Mouse (Mus musculus) embryonic facial prominence, embryonic 10.5 days (tissue): ENCODE results near the gene Sipa1l3. TPM values are rescaled to one million over a fixed set of nuclear protein-coding genes. Genes with fewer than 3 reads are reported as not detected.

Experiments used
- DNase-seq: peaks from one replicate; pipeline ENCODE4 v3.0.0-alpha.2; 2017; ENCODE audit warnings: low spot score
- H3K27ac ChIP-seq: fragments of 300-500 bp; sonication (generic); replicated peaks from 2 replicates; pipeline ENCODE4 v1.5.1; 2016; ENCODE audit warnings: mild to moderate bottlenecking
- H3K27me3 ChIP-seq: fragments of 300-500 bp; sonication (generic); replicated peaks from 2 replicates; pipeline ENCODE4 v1.6.1; 2016; ENCODE audit warnings: low read depth, mild to moderate bottlenecking; ENCODE audit not compliant: poor library complexity, severe bottlenecking
- H3K36me3 ChIP-seq: fragments of 300-500 bp; sonication (generic); replicated peaks from 2 replicates; pipeline ENCODE4 v1.6.1; 2016; ENCODE audit warnings: mild to moderate bottlenecking, moderate library complexity
- H3K4me1 ChIP-seq: fragments of 300-500 bp; sonication (generic); 2 replicates; pipeline ENCODE4 v1.6.1; 2016
- H3K4me3 ChIP-seq: fragments of 300-500 bp; sonication (generic); 2 replicates; pipeline ENCODE4 v1.5.1; 2016; ENCODE audit warnings: mild to moderate bottlenecking, moderate library complexity
- H3K9me3 ChIP-seq: fragments of 300-500 bp; sonication (generic); 2 replicates; pipeline ENCODE4 v1.6.1; 2016; ENCODE audit warnings: mild to moderate bottlenecking
- WGBS: fragments of 180-500 bp; shearing (Covaris S2); methylation state at CpG from one replicate; pipeline ENCODE4 v1.1.7; 2016; 5-methylcytosine and 5-hydroxymethylcytosine counted together
- polyA plus RNA-seq: library from polyadenylated mRNA; unstranded; fragments of >200 nt; fragmentation: Nextera tagmentation; extraction: Ambion mirVana; gene quantifications from 2 replicates; pipeline ENCODE4 v1.2.1, GENCODE M21; 2016

Gene Sipa1l3
- polyA plus RNA-seq, 1 experiment from 2014 or later: 9.2 TPM

DNA sequence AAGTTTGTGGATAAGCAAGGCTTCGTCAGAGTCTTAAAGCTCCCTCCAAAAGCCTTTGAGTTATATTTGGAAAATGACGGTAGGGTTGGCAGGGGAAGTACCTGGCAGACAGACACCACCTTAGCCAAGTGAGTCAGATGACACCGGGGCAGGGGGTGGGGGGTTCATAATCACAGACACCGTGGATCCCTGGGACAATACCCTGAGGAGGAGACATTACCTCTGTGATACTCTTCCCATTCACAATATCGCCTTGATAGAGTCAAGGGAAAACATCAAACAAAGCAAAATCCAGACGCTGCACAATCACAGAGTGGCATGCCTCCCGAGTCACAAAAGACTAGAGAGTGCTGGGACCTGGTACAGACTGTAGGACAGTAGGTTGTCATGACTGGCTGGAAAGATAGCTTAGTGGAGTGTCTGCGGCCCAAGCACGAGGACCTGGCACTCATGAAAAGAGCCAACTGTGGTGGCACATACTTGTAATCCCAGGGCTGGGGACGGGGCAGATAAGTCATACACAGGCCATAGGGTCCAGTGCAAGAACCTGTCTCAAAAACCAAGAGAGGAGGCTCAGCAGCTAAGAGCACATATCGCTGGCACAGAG is 85.4 kb downstream of the Sipa1l3 start:
- WGBS: 73% methylated on average over 11 of the region's 11 CpGs
- Histone ChIP-seq H3K27ac (no peak overlapping the region), H3K4me1 (peaks cover 48% of the 10 kb centered on the region), H3K36me3 (no peaks in the 10 kb centered on the region), H3K9me3 (no peaks in the 10 kb centered on the region), H3K4me3 (no peak overlapping the region), H3K27me3 (no peaks in the 10 kb centered on the region)
- DNase-seq: no peak

DNA sequence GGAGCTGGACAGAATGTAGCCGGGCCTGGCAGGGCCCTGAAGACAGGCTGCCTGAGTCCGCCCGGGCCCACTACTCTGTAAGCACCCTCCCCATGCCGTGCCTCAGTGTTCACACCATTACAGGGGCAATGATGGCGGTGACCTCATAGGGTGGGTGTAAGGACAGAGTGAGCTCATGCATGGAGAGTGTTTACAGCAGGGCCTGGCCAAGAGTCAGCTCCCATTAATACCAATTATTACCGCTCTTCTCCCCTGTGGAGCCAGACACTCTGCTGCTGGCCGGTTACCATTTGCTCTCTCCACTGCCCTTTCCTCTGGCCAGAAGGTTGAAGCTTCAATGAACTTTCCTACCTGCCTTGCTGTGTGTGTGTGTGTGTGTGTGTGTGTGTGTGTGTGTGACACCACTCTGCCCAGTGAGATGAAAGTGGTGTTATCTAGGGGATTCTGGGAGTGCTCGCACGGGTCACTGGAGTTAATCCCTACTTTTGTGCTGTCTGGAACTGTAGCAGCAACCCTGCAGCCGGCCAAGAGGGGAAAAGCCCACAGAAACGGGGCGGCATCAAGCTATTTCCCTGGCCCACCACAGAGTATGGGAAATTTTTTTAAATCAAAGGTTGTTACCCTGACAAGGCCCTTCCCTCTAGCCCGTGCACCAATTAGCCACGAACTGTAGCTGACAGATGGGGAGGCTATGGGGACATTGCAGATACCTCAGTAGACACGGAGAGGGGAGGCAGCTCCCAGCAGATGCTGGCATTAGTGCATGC is 86.1 kb downstream of the Sipa1l3 start:
- DNase-seq: no peak
- Histone ChIP-seq H3K36me3 (no peaks in the 10 kb centered on the region), H3K27me3 (no peaks in the 10 kb centered on the region), H3K4me3 (no peak overlapping the region), H3K4me1 (peaks cover 44% of the 10 kb centered on the region), H3K27ac (no peak overlapping the region), H3K9me3 (no peaks in the 10 kb centered on the region)
- 45% methylated on average over 15 of the region's 15 CpGs for WGBS

DNA sequence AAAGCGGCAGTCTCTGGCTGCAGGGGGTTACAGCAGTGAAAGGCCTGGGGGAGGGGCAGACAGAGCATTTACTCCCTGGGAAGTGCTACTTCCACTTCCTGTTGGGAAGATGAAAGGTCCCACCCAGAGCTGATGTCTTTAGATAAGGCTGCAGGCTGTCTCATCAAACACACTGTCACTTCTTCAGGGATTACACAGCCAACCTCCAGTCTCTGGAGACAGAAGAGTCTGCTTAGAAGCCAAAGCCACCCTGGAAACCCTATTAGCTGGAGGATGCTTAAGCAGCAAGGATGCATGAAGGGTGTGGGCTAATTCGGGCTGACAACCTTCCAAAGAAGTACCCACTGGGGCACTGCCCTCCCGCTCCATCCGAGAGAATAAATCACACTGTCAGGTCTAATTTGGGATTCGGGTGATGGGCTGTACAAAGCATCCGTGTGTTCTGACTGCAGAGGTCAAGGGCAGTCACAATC is 87.7 kb downstream of the Sipa1l3 start:
- Histone ChIP-seq H3K4me1 (peaks cover 39% of the 10 kb centered on the region), H3K27ac (no peak overlapping the region), H3K9me3 (no peaks in the 10 kb centered on the region), H3K4me3 (no peak overlapping the region), H3K36me3 (no peaks in the 10 kb centered on the region), H3K27me3 (no peaks in the 10 kb centered on the region)
- no peak for DNase-seq
- 6% methylated on average over 6 of the region's 6 CpGs for WGBS

DNA sequence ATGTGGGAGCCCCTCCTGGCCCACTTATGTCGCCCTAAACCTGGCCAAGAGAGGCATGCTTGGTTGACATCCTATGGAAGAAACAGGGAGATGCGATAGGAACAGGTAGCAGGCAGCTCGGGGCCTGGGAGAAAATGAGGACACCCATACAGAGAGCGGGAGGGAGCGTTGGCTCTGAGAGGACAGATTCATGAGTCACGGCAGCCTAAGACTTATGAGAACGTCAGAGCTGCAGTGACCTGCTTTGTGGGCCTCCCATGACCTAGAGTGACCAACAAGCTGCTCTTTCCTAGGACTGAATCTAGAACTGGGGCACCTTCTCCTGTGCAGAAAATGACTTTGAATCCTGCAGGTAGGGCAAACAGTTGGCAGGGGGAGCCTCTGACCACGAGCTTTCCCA is 92.4 kb downstream of the Sipa1l3 start:
- WGBS: 84% methylated on average over 8 of the region's 8 CpGs
- Histone ChIP-seq H3K4me1 (peaks cover 39% of the 10 kb centered on the region), H3K9me3 (no peaks in the 10 kb centered on the region), H3K36me3 (no peaks in the 10 kb centered on the region), H3K4me3 (no peak overlapping the region), H3K27ac (no peak overlapping the region), H3K27me3 (no peaks in the 10 kb centered on the region)
- no peak for DNase-seq

DNA sequence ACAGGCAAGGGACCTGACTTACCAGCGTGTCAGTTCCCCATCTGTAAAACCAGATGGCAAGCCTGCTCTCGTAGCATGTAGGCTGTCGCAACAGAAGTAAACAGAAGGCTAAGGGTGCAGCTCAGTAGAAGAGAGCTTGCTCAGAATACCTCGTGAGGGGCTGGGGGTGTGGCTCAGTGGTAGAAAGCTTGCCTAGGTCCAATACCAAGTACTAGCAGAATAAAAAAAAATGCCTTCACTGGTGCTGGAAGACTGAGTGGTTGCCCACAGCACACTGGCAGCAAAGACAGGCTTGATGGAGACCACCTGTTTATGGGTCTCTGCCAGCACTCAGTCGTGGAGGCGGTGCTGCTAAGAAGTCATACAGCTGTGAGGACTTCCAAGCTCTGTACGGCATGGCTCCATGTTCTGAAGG is 93.0 kb downstream of the Sipa1l3 start:
- no peak overlapping the region for H3K4me3 ChIP-seq
- WGBS: 83% methylated on average over 7 of the region's 7 CpGs
- H3K27ac ChIP-seq: no peak overlapping the region
- no peaks in the 10 kb centered on the region for H3K36me3 ChIP-seq
- H3K9me3 ChIP-seq: no peaks in the 10 kb centered on the region
- peaks cover 37% of the 10 kb centered on the region for H3K4me1 ChIP-seq
- H3K27me3 ChIP-seq: no peaks in the 10 kb centered on the region
- DNase-seq: no peak

DNA sequence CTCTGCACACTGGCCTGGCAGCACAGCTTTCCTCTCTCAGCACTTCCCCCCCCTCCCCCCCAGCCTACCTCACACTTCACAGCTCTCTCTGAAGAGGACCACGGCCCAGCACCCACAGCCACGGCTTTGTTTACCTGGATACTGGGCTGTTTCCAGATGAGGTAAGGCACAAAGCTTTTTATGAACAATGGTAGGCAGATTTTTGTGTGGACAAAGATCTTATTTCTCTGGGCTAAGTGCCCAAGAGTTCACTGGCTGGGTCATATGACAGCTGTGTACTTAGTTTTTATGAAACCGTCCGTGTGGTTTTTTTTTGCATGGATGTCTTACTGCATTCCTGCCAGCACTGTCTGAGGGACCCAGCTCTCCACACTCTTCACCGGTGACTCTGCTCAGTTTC is 93.8 kb downstream of the Sipa1l3 start:
- Histone ChIP-seq H3K9me3 (no peaks in the 10 kb centered on the region), H3K4me3 (no peak overlapping the region), H3K27ac (0 out of 2 replicates have a peak overlapping the region, but pooled peaks have one; percentile 31), H3K27me3 (no peaks in the 10 kb centered on the region), H3K36me3 (no peaks in the 10 kb centered on the region), H3K4me1 (peaks cover 37% of the 10 kb centered on the region)
- WGBS: 72% methylated on average over 5 of the region's 5 CpGs
- DNase-seq: no peak

DNA sequence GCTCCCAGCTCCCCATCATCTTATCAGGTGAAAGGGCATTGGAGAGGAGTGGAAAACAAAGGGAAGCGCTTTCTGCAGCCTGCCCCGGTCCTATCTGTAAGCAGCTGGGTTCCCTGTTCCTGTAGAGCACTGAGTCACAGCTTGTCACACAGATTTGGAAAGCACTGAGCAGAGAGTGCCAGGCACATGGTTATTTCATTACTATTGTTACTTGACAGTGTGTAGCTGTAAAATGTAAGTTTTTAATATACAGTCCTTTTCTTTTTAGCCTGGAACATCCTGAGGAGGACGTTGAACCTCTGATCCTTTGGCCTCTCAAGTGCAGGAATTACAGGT is 96.6 kb downstream of the Sipa1l3 start:
- Histone ChIP-seq H3K9me3 (no peaks in the 10 kb centered on the region), H3K27ac (peak overlapping the region; percentile 65), H3K27me3 (no peaks in the 10 kb centered on the region), H3K4me1 (peaks cover 49% of the 10 kb centered on the region), H3K4me3 (no peak overlapping the region), H3K36me3 (no peaks in the 10 kb centered on the region)
- DNase-seq: no peak
- 37% methylated on average over 3 of the region's 3 CpGs for WGBS

DNA sequence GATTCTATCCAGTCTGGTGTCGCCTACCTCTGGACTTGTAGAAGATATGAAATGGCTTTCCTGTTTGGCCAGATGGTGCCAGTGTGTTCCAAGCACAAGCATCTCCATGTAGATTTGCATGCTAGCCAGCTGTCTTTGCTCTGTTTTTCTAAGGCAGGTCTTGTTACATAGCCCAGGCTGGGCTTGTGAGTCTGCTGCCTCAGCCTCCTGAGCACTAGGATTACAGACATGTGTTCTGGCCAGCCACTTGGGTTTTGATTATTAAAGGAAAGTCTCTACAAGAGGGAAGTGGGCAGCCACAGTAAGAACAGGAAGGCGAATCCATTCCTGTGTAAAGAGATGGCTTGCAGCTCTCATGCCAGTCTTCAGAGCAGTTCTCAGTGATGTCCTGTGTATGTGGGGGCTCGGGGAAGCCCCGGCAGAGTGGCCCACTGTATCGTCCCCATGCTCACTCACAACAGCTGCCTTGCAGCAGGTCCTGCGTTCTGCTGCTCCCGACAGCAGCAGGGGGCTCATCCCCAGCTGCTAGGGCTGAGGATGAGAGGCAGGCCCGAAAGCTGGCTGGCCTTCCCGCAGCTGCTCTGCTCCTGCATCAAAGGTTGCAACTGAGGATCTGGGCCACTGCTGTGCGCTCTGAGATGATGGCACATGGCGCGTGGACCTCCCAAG is 97.1 kb downstream of the Sipa1l3 start:
- Histone ChIP-seq H3K27me3 (no peaks in the 10 kb centered on the region), H3K4me1 (peaks cover 51% of the 10 kb centered on the region), H3K36me3 (no peaks in the 10 kb centered on the region), H3K9me3 (no peaks in the 10 kb centered on the region), H3K27ac (peak overlapping the region; percentile 65), H3K4me3 (no peak overlapping the region)
- 37% methylated on average over 12 of the region's 12 CpGs for WGBS
- no peak for DNase-seq

DNA sequence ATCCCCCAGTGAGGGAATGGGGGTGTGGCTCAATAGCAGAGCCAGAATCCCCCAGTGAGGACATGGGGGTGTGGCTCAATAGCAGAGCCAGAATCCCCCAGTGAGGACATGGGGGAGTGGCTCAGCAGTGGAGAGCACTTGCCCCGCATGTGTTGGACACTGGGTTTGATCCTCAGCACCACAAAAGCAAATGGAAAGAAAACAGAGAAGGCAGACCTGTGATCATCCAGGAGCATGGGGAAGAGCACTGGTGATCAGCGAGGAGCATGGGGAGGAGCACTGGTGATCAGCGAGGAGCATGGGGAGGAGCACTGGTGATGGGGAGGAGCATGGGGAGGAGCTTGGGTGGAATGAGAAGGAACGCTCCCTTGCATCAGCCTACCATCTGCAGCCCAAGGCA is 98.6 kb downstream of the Sipa1l3 start:
- Histone ChIP-seq H3K27me3 (no peaks in the 10 kb centered on the region), H3K36me3 (no peaks in the 10 kb centered on the region), H3K9me3 (no peaks in the 10 kb centered on the region), H3K4me1 (peaks cover 44% of the 10 kb centered on the region), H3K27ac (no peak overlapping the region), H3K4me3 (no peak overlapping the region)
- DNase-seq: no peak
- WGBS: 56% methylated on average over 4 of the region's 4 CpGs

DNA sequence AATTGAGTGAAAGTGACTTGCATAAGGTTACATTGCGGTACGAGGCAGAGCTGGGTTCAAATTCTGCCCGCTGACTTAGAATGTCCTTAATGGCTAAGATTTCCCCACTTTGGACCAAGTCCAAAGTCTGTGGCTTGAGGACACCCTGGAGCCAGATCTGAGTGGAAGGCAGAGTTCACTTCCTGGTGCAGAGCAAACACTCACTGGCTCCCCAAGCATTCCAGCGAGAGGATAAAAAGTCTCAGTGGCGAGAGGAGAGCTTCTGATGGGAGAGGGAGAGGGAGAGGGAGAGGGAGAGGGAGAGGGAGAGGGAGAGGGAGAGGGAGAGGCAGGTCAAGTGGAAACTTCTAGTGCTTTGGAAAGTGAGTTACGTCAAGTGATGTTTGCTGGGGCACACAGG is 100.2 kb downstream of the Sipa1l3 start:
- Histone ChIP-seq H3K4me3 (no peak overlapping the region), H3K4me1 (peaks cover 40% of the 10 kb centered on the region), H3K27me3 (no peaks in the 10 kb centered on the region), H3K27ac (no peak overlapping the region), H3K9me3 (no peaks in the 10 kb centered on the region), H3K36me3 (no peaks in the 10 kb centered on the region)
- 83% methylated on average over 6 of the region's 6 CpGs for WGBS
- DNase-seq: no peak

DNA sequence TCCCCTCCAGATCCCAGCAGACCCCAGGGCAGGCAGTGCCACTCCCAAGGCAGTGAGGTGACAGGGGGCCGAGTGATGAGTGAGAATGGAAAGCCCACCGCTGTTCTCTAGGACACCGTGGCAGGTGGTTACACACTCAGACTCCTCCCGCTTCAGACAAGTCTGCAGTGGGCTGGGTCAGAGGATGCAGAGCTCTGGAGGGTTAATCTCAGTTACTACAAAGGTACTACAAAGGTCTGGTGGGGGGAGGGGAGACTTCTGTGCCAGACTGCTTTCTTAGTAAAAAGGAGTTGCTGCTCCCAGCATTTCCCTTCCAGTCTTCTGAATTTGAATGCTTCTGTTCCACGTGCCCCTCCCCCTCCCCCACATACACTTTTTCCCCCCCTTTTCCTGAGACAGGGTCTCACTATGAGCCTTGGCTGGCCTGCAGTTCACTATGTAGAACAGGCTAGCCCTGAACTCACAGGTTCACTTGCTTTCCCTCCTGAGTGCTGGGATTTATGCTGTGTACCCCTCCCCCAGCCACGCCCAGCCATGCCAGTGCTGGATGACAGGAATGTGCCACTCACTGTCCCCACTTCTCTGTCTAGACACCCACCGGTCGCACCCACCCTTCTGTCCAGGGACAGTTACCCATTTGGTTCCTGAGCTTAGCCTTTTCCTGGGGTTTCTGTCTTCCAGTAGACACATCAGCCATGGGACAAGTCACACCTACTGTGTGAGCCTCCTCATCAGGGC is 100.9 kb downstream of the Sipa1l3 start:
- Histone ChIP-seq H3K27me3 (no peaks in the 10 kb centered on the region), H3K4me3 (no peak overlapping the region), H3K9me3 (no peaks in the 10 kb centered on the region), H3K27ac (peak overlapping the region; percentile 59), H3K4me1 (peaks cover 42% of the 10 kb centered on the region), H3K36me3 (no peaks in the 10 kb centered on the region)
- 42% methylated on average over 8 of the region's 8 CpGs for WGBS
- DNase-seq: peak; percentile 34

DNA sequence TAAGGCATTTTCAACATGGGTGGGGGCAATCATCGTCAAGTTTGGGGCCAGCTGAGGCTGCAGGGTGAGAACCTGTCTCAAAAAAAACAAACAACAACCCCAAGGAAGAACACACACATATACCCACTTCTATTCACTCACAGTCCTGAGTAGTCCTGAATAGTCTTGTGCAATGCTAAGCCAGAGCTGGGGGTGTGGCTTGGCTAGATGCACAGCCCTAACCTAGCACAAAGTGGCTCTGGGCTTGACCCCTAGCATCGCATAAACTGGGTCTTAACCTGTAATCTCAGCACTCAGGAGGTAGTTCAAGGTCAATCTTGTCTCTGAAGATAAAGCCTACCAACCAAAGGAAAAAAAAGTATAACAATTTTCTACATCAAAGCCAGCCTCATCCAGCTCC is 101.5 kb downstream of the Sipa1l3 start:
- 0 out of 2 replicates have a peak overlapping the region, but pooled peaks have one; percentile 59 for H3K27ac ChIP-seq

More for the DNA sequence above, 101.5 kb downstream of the Sipa1l3 start:
- DNase-seq: no peak
- Histone ChIP-seq H3K9me3 (no peaks in the 10 kb centered on the region), H3K4me3 (no peak overlapping the region), H3K36me3 (no peaks in the 10 kb centered on the region), H3K27me3 (no peaks in the 10 kb centered on the region), H3K4me1 (peaks cover 46% of the 10 kb centered on the region)
- WGBS: 64% methylated on average over 2 of the region's 2 CpGs
